Mouse (Mus musculus): Measurements from ENCODE around the gene Dkkl1.

The Dkkl1 gene

DNA sequence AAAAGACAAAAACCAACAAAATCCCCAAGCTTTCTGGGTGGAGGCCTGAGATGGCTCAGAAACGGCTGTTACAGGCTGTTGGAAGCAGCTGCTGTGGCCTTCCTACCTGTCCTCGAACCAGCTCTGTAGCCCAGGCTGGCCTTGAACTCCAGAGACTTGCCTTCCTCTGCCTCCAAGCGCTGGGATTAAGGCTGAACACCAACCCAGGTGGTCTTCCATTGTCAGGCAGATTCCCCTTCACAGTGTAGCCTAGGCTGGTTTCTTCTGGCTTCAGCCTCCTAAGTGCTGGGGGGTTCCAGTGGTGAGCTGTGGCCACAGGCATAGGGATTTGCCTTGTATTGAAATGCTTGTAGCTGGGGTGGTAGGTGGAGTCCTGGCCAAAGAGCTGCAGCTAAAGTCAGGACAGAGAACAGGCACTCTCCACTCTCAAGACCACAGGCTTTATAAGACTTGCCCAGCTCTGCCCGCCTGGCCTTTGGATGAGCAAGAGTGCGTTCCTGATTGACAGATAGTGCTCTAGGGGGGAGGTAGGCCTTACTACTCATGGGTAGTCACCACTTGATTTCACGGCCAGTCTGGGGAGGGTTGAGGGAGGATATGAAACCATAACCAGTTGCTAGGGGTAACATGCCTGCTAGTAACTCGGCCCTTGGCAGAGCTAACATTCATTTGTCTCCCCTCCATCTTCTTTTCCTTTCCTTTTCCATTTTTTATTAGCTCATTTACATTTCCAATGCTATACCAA is 17.7 kb upstream of the Dkkl1 start:
- no peak for DNase-seq (ENCODE audit: low read depth, low spot score)

DNA sequence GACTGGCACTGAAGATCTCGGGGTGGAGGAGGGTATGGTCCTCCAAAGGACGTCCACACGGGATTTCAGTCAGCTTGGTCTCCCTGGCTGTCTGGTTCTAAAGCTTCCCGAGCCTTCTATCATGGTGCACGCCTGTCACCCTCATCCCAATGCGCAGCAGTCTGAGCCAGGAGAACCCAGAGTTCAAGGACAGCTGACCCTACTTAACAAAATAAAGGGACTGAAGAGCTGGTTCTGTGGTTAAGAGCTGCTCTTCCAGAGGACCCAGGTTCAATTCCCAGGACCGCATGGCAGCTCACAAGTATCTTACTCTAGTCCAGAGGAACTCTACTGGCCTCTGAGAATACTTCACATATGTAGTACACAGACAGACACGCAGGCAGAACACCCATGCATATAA is 17.1 kb upstream of the Dkkl1 start:
- DNase-seq (ENCODE audit: low read depth, low spot score) = no peak

DNA sequence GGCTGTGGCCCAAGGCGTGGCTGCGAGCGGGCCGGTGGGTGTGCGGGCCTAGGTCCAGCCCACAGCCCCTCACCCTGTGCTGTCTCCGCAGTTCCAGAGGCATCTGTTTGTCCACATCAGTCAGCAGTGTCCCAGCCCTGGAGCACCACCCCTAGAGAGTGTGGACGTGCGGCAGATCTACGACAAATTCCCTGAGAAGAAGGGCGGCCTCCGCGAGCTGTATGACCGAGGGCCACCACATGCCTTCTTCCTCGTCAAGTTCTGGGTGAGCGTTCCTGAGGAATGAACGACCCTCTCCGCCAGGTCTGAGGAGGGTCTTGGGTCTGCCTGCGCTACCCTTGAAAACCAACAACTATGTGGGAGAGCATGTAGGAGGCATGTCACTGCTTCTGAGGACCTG is 16.6 kb upstream of the Dkkl1 start:
- DNase-seq (ENCODE audit: low read depth, low spot score) = no peak

DNA sequence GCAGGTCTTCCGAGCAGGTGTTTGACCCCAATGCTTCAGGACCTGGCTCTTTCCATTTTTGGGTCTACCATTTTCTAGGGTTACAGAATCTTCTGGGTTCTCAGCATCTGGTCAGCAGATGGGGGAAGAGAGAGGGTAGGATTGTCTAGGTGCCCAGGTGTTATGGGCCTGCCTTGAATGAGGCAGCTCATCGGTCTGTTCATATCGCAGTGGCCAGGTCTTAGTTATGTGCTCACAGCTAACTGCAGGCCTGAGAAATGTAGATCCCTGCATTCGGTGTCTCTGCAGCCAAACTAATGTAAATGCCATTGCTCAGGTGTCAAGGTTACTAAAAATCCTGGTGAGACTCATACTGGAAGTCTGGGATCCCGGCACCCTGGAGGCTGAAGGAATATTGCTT is 14.5 kb upstream of the Dkkl1 start:
- no peak for DNase-seq (ENCODE audit: low read depth, low spot score)

DNA sequence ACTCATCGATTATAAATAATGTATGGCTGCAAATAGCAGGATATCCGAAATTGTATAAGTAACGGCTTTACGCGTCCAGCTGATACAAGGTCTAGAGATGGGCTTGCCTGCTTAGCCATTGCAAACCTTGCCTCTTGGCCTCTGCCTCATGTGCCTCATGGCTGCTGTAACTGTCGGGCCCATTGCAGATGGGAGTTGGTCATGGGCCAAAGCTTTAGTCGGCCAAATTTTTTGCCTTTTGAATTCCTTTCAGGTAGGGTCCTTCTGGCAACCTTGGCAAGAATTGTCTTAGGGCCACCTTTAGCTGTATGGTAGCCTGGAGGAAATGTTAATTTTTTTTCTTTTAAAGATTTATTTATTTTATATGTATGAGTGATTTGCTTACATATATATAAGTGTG is 12.9 kb upstream of the Dkkl1 start:
- no peak for DNase-seq (ENCODE audit: low read depth, low spot score)

DNA sequence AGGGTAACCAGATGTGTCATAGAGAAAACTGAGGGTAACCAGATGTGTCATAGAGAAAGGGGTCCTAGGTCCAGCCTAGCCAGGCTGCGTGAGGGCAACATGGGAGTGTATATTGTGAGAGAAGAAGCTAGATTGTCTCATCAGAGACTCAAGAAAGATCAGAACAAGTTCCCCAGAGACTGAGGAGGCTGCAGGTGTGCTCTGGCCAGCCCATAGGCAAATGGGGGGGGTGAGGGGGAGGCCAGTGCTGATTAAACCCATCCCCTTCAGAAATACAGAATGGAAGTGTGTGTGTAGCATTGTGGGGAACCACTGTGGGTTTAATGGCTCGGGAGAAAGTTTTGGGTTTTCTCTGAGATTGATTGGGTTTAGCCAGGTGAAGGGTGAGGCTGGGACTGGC is 9.7 kb upstream of the Dkkl1 start:
- no peak for DNase-seq (ENCODE audit: low read depth, low spot score)

DNA sequence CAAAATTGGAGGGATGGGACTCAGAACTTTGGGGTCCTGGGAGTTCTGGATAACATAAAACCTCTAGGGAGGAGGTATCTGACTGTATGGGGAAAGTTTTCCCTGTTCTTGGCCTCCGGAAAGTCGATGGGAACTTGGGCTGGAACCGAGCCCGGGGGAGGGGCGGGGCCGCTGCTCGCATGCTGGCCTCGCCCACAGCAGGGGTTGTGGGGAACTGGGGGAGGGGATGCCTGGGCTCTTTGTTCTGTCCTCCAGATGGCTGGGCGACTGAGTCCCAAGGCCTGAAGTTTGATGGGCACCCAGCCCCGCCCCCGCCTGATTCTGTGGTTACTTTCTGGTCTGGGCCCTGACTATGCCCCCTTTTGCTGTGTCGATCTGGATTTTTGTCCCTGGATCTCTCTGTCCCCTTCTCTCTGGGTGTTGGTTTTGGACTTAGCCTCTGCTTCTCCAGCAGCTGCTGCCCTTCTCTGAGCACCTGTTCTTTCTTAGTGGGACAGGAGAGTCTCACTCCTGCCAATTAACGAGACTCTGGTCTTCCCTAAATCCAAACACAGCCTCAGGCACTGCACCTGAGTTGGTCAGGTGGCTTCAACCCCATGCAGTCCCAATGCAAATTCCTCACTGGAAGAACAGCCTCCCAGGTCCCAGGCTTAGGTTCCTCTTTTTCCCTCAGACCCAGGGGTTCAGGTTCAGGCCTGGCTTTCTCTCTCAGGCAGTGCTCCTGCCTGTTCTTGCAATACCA is 4.7 kb upstream of the Dkkl1 start:
- DNase-seq (ENCODE audit: low read depth, low spot score) = no peak

DNA sequence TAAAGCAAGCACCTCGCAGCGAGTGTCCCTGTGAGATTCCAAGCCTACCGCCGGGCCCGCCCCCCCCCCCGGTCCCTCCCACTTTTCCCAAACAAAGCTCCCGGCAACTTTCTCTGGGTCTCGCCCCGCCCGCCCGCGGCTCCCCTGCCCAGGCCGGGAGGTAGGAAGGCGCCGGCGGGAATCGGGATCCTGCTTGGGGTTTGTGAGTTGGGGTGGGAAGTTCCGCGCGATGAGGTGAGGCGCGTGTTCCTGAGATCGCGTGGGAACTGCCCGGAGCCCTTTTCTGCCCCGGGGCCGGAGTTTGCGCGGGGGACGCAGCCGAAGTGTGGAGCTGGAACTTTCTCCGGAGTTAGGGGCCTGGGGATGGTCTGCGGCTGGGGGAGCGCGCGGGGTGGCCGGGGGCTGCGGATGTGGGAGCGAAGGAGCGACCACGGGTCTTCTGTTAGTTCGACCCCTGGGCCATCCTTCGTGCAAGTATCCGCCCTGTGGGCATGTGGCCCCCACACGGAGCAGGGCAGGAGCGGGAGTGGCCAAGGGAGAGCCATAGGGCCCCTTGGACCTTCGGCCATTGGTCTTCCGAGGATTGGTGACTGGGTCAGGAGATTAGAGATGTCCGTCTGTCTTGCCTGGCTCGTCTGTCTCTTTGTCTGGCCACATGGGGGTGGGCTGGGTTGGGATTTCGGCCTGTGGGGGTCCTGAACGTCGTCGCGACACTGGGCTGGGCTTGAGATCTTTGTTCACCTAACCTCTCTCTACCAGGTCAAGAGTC is 3.9 kb upstream of the Dkkl1 start, which contains the start of gene Tead2:
Tead2 (plus strand) TSS at position 81 of the 769 bp plus-strand sequence.
- DNase-seq (ENCODE audit: low read depth, low spot score) = no peak

DNA sequence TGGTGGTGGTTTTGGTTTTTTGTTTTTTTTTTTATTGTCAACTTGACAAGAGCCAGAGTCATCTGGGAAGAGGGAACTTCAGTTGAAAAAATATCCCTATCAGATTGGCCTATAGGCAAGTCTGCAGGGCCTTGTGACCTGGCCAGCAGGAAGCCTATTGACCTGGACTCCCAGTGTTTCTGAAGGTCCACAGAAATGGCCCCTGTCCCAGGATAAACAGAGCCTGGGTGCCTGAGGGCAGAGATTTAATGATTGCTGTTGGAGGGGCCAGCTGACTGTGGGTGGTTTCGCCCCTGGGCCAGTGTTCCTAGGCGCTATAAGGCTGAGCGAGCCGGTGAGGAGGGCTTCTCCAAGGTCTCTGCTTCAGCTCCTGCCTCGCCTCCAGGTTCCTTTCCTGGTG is 1.8 kb upstream of the Dkkl1 start:
- DNase-seq (ENCODE audit: low read depth, low spot score) = no peak

DNA sequence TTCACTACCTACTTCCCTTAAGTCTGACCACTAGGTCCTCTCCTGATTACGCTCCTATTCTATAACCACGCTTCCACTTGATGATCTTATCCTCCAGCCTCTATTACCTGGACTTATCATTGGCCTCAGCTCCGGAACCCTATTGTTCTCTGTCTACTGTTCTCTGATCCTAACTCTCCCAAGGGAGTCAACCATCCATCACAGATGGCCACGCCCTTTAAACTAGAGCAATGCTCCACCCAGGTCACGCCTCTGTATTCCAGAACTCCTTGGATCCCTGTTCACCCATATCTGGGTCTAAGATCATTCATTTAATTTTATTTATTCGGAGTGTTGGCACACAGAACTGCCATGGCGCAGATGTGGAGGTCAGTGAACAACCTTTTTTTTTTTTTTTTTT is 409 bp upstream of the Dkkl1 start:
- no peak for DNase-seq (ENCODE audit: low read depth, low spot score)

DNA sequence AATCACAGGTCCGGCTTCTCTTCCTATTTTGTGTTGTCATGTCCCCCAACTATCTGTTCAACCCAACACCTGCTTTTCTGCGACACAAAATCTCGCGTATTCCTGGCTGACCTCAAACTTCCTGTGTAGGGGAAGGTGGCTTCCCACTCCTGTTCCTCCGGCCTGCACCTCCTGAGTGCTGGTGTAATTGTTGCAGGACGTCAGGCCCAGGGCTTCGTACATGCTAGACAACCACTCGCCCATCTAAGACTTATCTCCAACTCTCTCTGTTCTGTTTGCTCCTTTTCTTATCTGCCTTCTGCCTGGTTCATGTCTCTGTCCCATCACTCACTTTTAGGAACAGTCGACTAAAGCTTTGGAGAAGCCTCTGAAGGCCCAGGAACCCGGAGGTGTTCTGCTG is 877 bp downstream of the Dkkl1 start:
- peak; percentile 37 for DNase-seq (ENCODE audit: low read depth, low spot score)

DNA sequence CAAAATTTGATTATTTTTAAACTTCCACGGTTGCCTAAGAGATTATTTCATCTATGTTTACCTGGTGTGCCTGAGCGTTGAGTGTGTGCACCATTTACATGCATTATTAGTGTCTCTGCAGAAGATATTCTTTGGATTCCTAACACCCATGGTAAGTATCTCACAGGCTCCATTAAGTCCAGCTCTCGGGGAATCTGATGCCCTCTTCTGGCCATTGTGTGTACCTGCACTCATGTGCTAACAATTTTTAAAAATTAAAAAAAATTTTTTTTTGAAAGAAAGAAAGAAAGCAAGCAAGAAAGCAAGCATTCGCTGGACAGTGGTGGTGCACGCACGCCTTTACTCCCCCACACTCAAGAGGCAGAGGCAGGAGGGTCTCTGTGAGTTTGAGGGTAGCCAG is 3.7 kb downstream of the Dkkl1 start:
- no peak for DNase-seq (ENCODE audit: low read depth, low spot score)

DNA sequence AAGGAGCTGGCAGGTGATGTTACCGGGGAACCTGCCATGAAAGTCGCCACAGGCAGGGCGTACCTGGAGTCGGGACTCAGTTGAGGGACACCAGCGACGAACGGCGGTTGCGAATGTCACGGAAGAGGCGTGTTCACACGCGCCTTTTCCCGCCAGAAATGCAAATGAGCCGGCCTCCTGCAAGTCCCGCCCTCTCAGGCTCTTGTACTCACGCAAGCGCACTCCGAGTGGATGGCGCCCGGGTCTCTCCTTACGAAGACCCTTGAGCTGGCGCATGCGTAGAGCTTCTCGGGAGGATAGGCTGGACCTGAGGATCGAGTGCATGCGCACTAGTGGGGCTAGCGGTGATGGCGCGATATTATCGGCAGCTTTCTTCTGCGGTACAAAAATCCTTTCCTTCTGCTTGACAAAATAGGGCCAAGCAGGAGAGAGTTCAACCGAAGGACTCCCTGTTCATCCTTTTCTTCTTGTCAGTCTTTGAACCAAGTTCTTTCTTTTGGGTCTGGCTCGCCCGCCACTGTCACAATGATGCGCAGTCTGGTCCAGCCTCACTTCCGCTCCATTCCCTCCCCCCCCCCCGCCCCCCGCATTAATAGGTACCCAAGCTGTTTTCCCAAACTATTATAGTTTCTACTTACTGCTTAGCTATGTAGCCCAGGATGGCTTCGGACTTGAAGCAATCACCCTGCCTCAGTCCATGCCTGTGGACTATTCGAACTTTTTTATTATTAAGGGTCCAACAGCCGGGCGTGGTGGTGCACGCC is 7.4 kb downstream of the Dkkl1 start, which contains the start of gene Ccdc155:
Ccdc155 (minus strand) TSS at position 513 of the 764 bp plus-strand sequence.
- peak; percentile 97 for DNase-seq (ENCODE audit: low read depth, low spot score)

DNA sequence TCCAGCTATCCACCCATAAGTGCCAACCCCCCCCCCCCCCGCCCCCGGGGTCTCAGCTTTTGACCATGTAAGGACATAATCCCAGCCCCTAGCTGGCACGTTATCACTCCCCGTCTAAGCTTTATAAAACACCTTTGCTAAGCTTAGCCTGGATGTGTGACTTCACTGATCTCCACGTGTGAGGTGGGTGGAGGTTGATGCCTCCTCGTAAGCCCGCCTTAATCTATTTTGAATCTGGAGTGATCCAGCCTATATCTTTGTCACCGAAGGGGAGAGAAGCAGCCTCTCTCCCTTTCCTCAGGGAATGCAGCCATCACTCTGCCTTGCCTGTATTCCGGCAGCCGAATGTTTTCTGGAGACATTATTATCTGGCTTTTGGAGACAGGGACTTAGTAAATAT is 9.3 kb downstream of the Dkkl1 start:
- no peak for DNase-seq (ENCODE audit: low read depth, low spot score)

DNA sequence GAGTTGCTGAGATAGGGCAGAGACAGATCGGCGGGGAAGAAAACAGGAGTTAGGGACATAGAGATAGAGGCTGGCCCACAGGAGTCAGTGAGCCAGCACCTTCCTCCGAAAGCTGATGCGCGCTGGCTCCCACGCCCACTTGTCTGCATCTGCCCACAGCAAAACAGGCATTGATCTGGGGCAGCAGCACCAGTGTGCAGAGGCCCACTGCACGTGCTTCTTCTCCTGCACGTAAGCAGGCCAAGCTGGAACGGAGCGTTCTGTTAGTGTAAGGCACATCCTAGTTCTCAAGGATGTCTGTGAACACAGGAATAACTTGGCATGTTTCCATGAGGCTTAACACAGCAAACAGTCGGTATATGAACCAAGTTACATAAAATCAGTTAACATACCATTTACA is 13.0 kb downstream of the Dkkl1 start:
- DNase-seq (ENCODE audit: low read depth, low spot score) = no peak

DNA sequence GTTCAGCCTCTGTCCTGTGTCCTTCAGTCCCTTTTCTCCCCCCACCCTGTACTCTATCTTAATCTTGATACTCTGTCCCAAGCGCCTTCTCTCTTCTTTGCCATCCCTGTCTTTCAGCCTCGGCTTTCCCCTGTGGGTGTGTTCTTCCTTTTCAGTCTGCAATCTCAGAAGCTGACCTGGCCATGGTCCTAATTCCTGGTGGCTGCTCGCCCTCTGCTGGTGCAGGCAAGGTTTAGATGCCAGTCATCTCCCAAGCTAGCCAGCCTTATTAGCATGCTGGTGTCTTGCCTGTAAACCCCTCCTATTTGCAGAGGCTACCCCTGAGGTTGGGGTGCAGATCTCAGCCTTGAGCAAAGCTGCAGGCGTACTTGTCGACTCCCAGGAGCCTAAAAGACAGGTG is 13.5 kb downstream of the Dkkl1 start:
- DNase-seq (ENCODE audit: low read depth, low spot score) = peak; percentile 72

DNA sequence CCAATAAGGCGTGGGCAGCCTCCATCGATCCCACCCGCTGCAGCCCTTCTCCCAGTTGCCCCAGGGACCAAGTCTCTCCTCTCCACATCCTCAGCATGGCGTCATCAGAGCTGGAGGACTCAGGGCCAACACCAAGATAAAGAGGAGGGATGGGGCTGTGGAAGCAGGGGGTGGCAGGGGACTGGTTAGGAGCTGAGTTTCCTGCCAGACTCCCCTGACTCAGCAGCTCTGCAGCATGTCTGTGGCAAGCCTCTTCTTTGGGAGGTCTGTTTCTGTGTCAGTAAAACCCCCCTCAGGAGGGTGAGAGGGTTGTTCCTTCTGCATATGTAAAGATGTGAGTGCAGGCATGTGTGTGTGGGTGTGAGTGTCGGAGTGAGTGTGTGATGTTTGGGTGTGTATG is 15.0 kb downstream of the Dkkl1 start:
- no peak for DNase-seq (ENCODE audit: low read depth, low spot score)

DNA sequence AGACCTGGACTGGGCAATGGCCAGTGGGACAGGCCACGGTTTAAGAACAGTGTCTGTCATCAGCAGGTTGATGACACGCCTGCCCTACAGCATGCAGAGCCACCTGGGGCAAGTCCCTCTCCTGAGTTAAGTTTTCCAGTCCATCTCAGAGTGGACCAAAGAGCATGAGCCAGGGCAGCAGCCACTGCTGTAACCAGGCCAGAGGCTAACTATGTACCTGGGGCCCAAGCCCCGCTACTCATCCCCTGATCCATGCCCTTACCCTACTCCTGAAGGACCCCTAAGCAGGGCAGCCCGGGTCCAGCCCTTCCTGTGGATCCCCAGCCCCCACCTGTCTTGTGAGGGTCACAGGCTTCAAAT is 15.8 kb downstream of the Dkkl1 start:
- no peak for DNase-seq (ENCODE audit: low read depth, low spot score)

DNA sequence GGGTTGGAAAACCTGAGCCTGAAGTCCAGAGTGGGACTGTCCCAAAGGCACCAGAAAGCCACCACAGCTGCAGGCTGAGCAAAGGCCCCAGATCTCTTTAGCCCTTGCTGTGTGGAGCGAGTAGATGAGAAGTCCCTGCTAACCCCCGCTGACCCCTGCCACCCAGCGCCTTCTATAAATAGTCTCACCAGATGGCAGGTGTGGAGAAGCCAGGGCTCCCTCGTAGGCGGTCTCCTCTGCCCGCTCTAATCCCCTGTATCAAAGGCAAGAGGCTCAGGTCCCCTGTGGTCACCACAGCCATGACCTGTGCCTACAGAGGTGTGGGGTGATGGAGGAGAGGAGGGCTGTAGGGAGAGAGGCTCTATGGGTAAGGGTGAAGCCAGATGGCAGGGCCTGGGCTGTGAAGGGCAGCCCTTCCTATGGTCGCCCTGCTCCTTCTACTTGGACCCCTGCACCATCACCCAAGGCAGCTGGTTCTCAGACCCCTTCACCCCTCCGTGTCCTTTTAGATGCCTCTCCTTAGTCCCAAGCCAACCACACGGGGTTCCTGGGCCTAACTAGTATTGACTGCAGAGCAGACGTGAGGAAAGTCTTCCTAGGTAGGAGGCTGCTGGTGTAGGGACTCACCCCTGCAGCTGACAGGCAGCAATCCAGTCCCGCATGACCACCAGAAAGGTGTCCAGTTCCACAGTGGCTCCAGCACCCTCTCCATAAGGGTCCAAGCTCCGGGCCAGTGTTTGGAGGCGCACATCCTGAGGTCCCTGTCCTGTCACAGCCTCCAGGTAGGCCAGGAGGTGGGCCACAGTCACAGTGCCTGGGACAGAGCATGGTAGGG is 16.4 kb downstream of the Dkkl1 start:
- DNase-seq (ENCODE audit: low read depth, low spot score) = no peak

DNA sequence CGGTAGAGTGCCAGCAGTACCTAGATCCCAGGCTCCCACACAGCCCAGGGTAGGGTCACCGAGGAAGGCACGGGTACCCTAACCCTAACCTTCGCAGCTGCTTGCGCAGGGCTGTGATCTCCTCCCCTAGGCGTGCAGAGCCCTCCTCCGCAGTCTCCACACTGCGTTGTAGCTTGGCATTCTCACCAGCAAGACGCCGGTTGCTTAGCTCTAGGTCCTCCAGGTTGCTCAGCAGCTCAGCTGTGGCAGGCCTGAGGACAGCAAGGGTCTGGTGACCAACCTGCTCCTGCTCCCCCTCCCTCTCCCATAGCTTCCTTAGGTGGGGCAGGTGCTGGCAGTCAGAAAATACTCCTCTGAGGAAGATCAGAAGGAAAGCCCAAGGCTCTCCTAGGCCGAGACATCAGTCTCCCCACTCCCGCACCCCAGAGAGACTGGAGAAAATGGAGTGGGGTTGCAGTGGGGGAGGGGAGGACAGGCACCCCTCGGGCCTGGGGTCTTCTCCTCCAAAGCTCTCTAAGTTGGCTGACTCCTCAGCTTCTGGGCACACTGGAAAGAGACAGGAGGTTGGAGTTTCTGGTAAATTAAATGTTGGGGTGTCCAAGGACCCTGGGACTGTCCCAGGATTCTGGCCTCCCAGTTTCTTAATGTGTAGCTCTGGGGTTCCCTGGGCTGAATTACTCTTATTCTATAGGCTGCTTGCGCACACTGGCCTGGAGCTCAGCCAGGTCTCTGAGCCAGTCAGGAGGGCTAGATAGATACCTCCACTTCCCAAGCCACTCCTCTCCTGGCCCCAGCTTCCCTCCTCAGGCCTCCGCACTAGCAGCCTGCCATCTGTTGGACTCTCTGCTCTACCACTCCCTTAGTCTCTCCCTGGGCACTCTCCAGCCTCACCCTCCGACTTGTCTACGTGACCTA is 17.8 kb downstream of the Dkkl1 start:
- DNase-seq (ENCODE audit: low read depth, low spot score) = no peak
